Mouse (Mus musculus) embryo, embryonic 10 days (tissue): ENCODE measurements around the gene Prkch.
"Not testable (repeated sequence)": the region's sequence is repeated elsewhere in the genome, so short reads cannot be mapped to it uniquely, and the experiment has no call there.

Experiments
- DNase-seq: peaks from one replicate; pipeline ENCODE4 v3.0.0-alpha.2; 2015; ENCODE audit warnings: low spot score

Prkch gene

GRCm38 (mm10) chr12:73584610-73585240, at the start of gene Prkch:
Gene Prkch, plus strand, starts transcription at chr12:73584796.
- DNase-seq, result peak; percentile 86

- peak; percentile 65 for DNase-seq
Observed at GRCm38 (mm10) chr12:73537499-73538138, 47.0 kb upstream of the Prkch start.

DNA sequence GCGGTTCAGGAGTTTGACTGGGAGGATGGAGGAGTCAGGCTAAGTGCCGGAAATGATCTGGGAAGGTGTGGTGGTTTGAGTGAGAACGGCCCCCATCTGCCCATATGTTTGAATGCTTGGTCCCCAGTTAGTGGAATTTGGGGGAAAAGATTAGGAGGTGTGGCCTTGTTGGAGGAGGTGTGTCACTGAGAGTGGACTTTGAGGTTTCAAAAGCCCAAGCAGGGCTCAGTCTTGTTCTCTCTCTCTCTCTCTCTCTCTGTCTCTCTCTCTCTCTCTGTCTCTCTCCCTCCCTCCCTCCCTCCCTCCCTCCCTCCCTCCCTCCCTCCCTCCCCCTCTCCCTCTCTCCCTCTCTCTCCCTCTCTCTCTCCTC, 46.5 kb upstream of the Prkch start:
- DNase-seq, result not testable (repeated sequence)

- DNase-seq, result peak; percentile 43
Observed at GRCm38 (mm10) chr12:73539151-73539550, 45.4 kb upstream of the Prkch start.

GRCm38 (mm10) chr12:73540402-73540801, 44.2 kb upstream of the Prkch start:
- DNase-seq, result no peak

DNA sequence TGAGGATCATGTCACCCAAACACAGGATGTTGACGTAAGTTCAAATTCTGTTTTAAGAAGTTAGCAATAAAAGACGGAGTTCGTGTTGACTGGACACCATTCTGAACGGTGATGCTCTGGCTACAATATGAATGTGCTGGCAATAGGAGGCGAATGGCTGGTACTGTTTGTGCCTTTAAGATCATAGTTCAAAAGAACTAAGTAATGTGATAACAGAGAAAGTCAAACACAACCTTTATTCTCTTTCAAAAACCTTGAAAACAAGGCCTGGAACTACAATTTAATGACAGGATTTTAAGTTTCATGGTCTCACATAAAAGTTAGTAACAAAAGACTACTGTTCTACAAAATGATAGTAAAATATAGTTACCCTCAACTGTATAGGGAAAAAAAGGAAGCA, 41.4 kb upstream of the Prkch start:
- DNase-seq, result no peak

- no peak for DNase-seq
Observed at GRCm38 (mm10) chr12:73544736-73545671, 39.6 kb upstream of the Prkch start.

DNA sequence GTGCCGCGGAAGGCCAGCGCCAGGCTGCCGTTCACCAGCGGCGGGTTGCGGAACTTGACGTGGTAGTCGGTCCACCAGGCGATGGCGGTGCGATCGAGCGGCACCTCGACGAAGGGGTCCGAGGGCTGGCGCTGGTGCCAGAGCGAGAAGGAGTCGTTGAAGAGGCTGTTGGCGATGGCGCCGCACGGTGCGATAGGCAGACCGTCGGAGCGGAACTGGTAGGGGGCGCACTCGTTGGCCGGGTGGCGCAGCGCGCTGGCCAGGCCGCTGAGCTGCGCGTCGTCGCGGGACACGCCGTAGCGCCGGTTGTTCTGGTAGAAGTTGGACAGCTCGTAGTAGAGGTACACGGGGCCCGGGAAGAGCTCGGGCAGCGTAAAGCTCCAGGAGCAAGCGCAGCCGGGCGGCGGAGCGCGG, 38.9 kb upstream of the Prkch start:
- DNase-seq, result peak; percentile 77

- peak; percentile 27 for DNase-seq
Observed at GRCm38 (mm10) chr12:73546086-73546711, 38.4 kb upstream of the Prkch start, which contains the start of gene Tmem30b. Gene Tmem30b, minus strand, starts transcription at chr12:73546392.

DNA sequence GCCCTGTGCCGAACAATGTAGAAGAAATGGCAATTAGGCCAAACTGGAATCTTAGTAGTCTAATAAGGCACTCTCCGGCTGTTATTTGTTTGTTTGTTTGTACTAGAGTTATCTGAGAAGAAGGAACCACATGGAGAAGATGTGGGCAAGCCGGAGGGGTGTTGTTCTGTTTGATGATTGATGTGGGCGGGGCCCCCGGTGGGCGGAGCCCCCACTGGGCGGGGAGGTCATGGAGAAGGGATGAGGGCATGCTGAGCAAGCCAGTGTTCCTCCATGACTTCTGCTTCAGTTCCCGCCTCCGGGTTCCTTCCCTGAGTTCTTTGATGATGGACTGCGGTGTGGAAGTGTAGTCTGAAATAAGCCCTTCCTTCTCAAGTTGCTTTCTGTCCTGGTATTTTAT, 37.0 kb upstream of the Prkch start:
- no peak for DNase-seq

GRCm38 (mm10) chr12:73548259-73548658, 36.3 kb upstream of the Prkch start:
- no peak for DNase-seq

DNA sequence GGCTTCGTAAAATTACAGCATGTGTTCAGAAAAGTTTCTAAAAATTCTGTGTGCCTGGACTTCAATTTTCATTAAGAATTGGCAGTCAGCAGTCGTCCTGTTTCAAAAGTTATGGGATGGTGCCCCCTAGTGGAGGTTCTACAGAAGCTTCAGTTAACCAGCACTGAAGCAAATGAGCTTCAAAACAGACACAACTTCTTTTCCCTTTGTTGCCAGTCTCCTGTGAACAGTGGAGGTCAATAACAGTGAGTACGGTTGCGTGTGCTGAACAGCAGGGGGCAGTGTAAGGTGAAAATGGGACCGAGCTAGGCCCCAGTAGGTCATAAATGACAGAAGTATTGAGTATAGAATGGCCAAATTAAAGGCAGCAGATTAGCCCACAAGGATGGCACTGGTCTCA, 30.4 kb upstream of the Prkch start:
- peak; percentile 83 for DNase-seq

- no peak for DNase-seq
Observed at GRCm38 (mm10) chr12:73558525-73559195, 25.9 kb upstream of the Prkch start.

DNA sequence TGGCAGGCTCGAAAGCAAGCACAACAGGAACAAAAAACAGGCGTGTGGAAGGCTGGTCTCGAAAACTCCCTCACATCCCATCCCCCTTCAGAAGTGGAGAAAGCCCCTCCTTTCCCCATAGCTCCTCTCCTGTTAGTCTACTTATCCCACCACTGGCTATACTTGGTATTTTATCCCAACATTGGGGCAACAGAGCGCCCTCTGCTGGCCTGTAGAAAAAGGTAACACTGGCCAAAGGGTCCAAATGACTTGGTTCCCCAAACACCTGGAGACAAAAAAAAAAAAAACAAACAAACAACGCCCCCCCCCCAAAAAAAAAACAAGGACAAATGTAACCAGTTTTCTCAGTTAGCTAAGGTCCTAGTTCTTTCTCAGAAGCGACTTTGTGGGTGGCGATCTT, 24.5 kb upstream of the Prkch start:
- DNase-seq, result peak; percentile 36

- DNase-seq, result not testable (repeated sequence)
Observed at GRCm38 (mm10) chr12:73563122-73563521, 21.5 kb upstream of the Prkch start.

DNA sequence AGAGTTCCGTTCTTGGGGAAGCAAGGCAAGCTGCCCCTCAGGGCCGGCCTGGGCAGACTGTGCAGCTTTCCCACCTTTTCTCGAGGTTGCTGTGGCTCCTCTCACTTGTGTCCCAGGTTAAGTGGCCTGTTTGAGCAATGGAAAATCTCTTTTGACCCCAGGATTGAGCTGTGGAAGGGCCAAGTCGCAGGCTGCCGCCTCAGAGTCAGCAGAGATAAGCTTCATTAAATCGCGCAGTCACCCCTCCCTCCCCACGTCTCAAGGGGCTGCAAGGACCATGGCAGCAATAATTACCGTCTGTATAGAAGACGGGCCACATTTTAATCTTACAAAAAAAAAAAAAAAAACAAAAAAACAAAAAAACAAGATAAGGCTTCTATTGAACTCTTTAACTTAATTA, 20.4 kb upstream of the Prkch start:
- no peak for DNase-seq

DNA sequence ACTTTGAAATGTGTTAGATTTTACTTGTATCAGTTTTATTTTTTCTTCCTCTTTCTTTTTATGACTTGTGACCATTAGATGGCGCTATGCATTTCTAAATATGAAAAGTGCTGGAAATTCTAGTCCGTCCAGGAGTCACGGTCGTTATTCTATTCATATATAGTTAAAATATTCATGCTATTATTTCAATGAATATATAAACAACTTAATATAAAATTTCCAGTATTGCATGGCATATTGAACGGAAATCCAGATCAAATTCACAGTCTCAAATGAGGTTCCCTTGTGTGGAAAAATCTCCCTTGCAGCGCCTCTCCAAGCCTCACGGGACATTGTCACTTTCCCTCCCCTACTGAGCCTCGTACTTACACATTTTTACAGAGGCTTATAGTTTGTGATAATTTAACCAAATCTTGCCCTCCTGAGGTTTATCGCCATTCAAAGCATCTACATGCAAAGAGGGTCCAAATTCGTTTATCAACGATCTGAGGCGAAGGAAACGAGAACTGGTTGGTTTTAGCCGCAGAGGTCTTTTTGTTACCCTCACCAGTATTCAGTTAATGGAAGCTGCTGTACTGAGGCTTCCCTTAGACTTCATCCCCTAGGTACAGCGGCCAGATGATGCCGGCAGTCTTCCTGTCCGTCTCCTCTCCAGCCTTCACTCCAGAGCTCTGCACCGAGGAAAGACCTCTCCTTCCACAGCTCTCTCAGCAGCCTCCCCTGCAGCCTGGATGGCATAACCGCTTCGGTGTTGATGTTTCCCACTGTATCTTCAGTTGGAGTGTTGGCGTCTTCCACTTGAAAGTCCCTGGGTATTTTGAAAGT, 19.6 kb upstream of the Prkch start:
- peak; percentile 71 for DNase-seq

DNA sequence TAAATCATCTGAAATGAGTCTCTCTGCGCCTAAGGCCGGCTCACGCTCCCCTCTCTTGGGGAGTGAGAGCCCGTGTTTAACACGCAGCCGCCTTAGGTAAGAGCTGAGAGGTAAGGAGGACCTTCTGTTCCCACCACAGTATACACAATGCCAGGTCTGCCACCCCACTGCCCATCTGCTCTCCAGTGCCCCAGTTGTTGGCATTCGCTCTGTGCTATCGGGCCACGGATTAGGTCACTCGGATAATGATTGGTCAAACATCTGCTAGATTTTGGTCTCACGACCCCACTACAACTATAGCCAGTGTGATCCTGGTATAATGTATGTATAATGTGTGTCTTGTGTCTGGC, 19.0 kb upstream of the Prkch start:
- no peak for DNase-seq

- DNase-seq, result no peak
Observed at GRCm38 (mm10) chr12:73574632-73575031, 10.0 kb upstream of the Prkch start.

DNA sequence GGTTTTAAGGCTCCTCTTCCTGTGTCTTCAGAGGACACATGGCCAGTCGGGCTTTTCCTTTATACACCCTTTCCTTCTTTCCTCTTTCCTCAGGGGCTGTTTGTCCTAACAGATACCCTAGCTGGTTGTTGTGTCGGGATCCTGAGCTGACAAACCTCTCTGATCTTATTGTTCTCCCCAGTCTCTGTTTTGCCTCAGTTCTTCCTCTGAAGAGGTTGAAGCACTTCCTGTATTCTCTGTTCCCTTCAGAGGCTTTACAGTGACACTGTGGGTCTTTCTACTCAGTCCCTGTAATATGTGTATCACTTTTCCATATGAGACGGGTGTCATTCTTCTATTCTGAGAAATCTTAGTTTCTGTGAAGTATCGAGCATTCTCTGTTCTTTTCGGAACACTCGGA, 6.5 kb upstream of the Prkch start:
- no peak for DNase-seq

DNA sequence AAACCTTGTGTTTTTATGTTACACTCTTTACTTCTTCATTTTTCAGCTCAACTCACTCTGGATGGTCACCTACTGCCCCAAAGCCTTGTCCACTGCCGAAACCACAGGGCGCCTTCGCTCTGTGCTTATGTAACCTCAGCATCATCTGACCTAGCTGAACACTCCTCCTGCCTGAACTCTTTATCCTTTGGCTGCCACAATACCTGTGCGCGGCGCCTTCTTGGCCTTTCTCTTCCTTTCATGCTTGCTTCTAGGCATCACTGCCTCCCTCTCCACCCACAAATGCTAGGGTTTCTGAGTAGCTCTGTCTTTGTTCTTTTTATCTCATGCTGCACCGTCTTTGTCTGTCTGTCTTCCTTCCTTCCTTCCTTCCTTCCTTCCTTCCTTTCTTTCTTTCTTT, 3.8 kb upstream of the Prkch start:
- no peak for DNase-seq
